Mouse (Mus musculus): Measurements from ENCODE around the gene Cpsf4.
"Not testable (repeated sequence)": the region's sequence is repeated elsewhere in the genome, so short reads cannot be mapped to it uniquely, and the experiment has no call there.

Gene Cpsf4

DNA sequence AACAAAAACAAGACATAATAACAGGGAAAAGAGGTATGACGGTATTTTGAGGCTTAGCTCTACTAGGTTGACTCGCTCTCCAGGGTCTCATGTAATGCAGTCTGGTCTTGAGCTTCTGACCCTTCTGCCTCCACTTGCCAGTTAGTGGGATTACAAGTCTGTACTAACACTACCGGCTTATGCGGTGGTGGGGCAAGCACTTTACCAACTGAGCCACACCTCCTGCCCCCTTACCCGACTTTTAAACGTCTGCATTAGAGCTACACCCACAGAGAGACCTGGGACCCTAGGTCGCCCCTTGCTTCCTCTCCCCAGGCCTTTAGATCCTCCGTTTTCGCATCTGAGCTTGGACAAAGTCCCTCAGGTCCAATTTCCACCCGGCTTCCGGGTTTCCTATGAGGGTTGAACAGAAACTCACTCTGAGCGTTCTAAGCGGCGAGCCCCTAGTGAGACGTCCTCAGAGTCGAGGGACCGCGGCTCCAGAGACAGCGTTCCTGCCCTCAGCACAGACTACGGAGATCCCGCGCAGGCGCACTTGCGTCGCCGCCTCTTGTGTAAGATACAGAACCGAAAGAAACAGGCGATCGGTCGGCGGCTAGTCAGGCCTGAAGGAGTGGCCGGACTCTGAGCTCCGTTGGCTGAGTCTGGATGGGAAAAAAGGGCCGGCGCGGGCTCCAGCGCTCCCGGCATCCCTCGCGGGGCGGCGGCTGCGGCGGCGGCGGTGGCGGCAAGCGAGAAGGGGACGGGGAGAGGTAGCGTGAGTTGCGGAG is at the start of gene Cpsf4, which contains the start of gene Ptcd1:
Gene Cpsf4 (plus strand): TSS at position 678 of the 770 bp plus-strand sequence.
Gene Ptcd1 (minus strand): TSS at position 573 of the 770 bp plus-strand sequence.
- peak; percentile 99 for DNase-seq

DNA sequence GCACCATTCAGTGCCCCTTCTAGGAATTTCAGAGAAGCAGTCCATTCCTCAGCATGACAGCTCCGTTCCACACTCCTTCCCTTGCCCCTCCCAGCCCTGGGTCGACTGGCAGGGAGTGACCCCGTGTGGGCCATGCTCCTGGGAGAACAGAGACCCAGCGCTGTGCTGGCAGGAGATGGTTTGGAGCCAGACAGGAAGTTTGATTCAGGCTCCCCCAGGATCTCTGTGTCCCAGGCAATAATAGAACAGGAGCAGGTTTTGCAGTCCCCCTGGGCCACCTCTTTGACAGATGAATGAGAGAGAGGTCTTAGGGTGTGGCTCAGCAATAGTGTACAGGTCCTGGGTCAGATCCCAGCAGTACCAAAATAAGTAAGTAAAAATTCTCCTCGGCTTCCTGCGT is 49.0 kb upstream of the Cpsf4 start:
- DNase-seq: no peak

DNA sequence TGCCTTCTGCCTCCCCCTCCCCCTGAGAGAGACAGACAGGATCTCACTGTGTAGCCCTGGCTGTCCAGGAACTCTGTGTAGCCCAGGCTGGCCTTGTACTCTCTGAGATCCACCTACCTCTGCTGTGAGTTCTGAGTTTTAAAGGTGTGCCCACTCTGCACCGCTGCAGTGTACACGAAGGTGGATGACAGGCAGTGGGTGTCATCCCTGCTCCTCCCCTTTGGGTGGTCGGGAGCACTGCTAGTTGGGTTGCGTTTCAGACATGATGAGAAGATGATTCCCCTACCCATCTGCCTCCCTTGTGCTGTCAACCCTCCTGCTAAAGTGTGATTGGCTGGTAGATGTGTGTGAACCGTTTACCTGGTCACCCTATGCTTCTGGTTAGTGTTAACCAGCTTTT is 48.6 kb upstream of the Cpsf4 start:
- no peak for DNase-seq

DNA sequence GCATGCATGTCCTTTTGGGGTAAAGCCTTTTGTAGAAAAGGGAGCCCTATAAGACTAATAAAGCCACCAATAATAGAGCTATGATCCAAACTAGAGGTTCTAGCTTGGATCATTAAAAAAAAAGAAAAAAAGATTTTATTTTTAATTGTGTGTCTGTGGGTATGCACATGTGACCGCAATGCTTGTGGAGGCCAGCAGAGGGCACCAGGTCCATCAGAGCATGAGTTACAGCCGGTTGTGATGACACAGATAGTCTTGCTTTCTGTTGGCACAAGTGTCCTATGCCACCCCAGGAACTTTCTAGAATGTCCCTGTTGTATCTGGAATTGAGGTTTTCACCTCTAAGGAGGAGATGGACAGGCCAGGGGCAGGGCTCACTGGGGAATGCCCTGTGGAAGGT is 47.6 kb upstream of the Cpsf4 start:
- no peak for DNase-seq

DNA sequence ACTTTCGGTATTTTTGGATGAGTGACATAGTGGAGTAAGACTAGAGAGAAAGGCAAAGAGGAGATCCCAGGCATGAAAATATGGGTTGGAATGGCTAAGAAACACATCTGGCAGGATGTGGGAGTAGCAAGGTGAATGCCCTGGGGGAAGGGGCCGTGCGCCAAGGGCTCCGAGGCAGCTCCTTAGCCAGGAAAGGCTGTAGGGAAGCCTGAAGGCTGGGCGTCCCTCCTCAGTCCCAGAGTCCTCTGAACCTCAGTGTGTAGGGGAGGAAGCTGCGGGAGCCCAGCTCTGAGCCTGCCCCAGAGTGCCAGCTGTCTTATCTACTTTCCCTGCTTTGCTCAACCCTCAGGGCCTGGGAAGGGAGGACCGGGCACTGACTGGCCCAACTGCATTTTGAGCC is 46.1 kb upstream of the Cpsf4 start:
- DNase-seq: no peak

DNA sequence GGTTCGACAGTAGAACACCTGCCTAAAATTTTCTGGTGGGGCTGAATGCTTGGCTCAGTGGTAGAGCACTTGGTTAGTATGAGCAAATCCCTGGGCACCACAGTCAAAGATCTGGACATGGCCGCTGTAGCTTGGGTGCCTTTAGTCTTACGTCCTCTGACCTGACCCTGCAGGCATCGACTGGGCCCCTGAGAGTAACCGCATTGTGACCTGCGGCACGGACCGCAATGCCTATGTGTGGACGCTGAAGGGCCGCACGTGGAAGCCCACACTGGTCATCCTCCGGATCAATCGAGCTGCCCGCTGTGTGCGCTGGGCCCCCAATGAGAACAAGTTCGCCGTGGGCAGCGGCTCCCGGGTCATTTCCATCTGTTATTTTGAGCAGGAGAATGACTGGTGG is 43.6 kb upstream of the Cpsf4 start:
- DNase-seq: peak in 1 of 2 experiments; percentile 19

DNA sequence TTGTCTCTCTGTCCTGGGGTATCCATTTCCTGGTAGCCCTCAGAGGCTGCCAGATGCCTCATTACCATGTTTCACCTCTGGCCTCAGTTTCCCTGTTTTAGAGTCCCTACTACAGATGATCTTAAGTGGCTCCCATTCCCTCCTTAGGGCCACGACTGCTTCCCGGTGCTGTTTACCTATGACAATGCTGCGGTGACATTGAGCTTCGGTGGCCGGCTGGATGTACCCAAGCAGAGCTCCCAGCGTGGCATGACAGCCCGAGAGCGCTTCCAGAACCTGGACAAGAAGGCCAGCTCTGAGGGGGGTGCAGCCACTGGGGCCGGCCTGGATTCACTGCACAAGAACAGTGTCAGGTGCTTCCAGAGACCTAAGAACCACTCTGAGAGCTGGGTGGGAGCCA is 40.4 kb upstream of the Cpsf4 start:
- DNase-seq: no peak

DNA sequence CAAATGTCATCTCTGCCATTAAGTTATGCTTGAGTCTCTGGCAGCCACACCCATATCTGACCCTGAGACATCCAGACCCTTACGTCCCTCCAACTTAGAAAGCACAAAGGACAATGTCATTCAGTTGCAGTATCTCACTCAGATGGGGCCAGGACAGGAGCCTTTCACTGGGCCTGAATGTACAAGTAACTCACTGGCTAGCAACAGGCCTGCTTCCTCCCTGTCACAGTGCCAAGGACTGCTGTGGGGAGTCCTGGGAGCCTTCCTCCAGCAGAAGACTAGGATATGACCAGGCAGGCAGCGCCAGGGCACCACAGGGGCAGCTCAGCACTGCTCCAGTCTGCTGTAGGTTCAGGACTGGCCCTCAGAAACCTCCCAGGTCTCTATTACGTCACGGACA is 37.9 kb upstream of the Cpsf4 start:
- no peak for DNase-seq

DNA sequence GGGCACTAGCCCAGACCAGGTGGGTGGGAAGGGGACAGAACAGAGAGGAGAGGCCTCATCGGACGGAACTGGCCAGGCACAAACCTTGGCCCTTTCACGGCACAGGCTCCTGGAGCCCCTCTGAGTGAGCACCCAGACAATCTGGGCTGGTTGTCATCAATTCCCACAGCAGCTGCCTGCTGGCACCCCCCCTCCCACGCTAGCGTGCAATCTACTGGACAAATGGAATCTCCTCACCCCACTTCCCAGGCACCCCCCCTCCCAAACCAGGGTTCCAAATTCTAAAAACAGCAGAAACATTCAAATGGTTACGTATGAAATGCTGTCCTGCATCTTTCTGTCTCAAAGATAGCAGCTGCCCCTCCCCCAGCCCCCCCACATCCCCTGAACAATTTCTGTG is 37.2 kb upstream of the Cpsf4 start:
- DNase-seq: not testable (repeated sequence)

DNA sequence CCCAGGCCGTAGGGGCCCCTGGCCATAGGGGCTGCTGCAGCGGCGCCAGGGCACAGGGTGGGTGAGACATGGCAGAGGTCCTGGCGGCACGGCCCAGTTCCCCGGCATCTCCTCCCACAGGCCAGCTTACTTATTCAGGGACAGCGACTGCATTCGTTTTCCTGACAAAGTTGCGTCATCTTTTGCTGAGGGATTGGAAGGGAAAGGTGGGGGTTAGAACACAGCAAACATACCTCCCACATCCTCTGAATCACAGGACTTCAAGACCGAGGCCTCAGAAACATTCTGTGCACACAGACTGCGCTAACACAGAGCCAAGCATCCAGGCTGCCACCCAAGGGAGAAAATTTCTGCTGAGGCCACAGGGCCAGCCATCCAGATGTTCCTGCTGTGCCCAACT is 36.8 kb upstream of the Cpsf4 start:
- DNase-seq: no peak

DNA sequence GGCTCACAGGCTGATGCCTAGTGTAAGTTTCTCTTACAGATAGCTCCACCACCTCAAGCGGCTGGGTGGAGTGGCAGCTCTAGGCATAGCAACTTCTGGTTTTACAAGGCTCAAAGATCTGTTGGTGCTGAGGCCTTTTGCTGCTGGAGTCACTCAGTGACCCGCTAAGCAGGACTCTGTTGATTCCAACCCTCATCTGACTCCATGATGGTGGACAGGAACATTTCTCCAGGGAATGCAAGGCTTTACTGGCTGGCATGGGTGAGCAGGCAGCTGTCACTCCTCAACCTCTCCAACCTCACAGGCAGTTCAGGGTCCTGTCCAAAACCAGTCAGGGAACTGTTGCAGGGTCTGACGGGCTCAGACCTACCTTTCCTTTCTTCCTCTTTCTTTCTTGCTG is 36.0 kb upstream of the Cpsf4 start:
- DNase-seq: no peak

DNA sequence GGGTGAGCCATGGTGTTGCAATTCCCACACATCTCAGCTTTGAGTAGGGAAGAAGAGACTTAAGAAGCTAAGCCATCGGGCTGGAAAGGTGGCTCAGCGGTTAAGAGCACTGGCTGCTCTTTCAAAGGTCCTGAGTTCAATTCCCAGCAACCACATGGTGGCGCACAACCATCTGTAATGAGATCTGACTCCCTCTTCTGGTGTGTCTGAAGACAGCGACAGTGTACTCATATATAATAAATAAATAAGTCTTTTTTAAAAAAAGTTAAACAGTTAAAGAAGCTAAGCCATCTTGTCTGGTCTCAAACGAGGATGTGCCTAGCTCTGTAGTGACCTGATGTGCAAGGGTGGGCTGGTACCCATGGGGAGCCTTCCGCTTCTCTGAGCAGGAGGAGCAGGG is 33.7 kb upstream of the Cpsf4 start:
- DNase-seq: not testable (repeated sequence)

DNA sequence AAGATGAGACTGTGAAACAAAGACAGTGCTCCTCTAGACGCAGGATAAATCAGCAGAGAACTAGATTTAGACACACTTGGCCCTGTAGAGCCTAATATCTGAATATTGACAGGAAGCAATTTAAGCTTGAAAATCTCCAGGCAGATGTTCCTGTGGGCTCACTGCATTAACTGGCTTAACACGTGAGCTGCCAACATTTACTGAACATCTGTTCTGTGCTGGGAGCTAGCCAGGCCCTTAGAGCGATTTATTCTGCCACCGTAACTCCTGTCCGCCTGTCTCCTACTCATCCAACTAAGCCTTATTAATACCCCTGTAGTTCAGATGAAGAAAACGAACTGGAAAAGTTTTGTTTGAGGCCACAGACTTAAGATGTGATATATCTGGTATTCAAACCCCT is 28.2 kb upstream of the Cpsf4 start:
- no peak for DNase-seq

DNA sequence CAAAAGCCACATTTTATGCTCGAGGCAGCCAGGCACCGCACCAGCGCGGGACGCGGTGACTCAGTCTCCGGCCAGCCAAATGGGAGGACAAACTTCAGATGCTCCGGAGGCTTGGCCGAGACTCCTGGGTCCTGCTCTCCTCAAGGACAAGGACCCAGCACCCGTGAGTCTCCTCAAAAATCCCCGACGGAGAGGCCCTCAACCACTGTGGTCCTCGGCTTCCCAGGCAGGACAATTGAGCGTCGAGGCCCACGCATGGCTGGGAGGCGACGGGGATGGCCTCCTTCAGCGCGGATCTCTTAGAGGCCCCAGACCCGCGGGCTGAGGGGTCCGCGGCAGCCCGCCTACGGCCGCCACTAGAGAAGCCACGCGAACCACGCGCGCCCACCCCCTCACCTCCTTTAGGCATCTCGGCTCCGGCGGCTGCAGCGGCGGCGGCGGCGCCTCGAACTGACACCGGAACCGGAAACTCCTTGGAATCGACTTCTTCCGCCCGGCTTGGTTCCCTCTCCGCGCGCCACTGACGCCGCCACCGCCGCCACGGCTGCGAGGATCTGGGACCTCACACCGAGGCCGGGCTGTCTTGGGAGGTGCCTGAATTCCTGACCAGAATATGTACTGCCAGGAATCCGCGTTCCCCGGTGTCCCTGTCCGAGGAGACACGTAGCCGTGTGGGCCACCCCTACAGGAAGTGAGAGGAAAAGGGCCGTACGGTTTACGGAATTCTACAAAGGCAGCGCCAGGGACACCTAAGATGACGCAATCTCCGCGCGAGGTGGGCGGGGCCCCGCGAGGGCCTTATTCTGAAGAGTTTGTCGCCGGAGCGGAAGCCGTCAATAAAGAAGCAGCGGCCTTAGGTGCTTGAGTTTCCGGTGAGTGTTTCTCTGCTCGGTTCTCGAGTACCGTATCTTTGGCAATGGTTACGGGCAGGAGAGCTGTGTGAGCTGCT is 27.2 kb upstream of the Cpsf4 start, which contains the start of the genes Pdap1 and Bud31:
Gene Pdap1 (minus strand): TSS at position 668 of the 949 bp plus-strand sequence.
Gene Bud31 (plus strand): TSS at position 792 of the 949 bp plus-strand sequence.
- peak; percentile 96 for DNase-seq

DNA sequence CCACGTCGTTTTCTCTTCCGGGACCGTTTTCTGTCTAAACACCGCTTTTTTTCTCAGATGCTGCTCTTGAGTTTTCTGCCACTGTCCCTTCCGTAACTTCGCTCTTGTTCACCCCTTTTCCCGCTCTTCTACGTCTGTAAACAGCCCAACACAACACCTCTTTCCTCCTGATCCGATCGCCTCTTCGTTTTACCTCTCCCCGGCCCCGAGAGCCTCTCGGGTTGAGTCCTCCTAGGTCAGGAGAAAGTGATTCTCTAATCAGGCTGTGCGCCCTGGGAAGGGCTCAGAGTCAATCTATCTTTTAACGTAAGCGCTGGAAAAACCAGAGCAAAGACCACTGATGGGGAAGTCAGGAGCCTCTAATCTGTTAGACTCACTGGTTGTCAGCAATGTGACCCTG is 26.4 kb upstream of the Cpsf4 start:
- no peak for DNase-seq

DNA sequence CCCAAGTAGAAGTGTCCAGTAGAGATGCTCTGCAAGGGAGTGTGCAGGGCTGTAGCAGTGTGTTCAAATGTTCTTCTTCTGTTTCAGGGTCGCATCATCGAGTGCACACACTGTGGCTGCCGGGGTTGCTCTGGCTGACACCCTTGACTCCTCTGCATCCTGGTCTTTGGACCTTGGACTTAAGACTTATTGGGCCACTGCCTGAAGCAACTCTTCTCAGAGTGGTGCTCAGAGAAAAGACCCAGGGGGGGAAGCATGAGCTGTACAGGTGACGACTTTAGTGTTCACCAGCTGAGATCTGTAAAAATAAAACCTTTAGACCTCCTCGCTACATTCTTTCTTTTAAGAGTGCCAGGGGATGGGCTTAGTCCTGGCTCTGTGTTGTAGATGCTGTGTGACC is 19.3 kb upstream of the Cpsf4 start:
- no peak for DNase-seq

DNA sequence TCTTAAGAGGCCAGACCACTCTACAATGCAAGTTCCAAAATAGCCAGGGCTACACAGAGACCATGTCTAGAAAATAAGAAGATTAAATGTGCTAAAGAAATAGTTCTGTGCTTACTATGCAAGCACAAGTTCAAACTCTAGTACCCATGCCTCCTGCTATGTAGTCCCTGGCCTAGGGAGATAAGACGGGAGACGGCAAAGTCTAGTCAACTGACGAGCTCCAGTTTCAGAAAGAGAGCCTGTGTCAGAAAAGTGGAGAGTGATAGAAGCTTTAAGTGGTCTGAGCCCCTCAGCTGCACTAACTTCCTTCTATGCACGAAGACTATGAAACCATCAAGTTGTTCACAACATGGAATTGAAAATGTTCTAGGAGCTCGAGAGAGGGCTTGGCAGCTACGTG is 17.7 kb upstream of the Cpsf4 start:
- DNase-seq: no peak

DNA sequence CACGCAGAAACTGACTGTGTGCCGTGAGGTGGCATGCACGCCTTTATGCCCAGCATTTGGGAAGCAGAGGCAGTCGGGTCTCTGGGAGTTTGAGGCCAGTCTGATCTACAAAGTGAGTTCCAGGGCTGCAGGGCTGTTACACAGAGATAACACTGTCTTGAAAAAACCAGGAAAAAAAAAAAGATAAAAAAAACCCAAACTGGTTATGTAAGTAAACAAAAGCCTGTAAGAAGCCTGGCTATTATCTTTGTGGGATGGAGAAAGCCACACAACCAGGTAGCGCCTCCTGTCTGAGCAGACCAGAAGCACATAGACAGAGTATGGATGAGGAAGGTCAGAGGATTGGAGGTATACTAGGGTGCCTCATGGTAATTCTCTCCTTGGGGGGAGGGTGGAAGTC is 14.3 kb upstream of the Cpsf4 start:
- DNase-seq: no peak

DNA sequence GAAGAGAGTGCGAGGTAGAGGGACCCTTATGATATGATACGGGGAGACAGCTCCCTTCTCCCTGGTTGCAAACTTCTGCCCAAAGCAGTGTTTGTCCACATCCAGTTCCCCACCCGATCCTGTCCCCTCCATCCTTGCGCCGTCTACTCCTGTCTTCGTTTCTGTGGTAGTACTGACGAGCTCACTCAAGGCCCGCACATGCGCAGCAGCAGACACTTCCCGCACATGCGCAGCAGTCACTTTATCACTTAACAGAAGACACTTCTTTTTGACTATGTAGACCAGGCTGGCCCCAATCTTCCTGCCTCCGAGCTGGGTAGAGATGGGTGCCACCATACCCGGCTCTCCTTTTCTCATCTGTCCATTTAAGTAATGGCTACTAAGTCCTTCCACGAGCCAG is 5.7 kb upstream of the Cpsf4 start:
- DNase-seq: no peak

DNA sequence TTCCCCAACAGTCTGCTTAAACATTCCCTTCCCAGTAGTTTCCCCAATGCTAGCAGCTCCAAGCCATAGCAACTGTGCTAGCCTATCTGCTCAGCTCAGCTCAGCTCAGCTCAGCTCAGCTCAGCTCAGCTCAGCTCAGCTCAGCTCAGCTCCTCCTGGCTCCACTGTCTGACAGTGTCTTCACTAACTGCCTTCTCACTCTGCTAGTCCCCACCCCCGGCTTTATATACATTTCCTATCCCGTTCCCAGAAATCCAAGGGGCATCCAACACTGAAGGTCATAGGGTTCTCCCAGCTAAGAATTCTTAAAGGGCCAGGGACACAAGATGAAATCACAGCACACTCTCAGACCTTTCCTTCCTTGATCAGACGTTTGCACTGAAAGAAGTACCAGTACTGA is 2.3 kb upstream of the Cpsf4 start:
- DNase-seq: no peak

DNA sequence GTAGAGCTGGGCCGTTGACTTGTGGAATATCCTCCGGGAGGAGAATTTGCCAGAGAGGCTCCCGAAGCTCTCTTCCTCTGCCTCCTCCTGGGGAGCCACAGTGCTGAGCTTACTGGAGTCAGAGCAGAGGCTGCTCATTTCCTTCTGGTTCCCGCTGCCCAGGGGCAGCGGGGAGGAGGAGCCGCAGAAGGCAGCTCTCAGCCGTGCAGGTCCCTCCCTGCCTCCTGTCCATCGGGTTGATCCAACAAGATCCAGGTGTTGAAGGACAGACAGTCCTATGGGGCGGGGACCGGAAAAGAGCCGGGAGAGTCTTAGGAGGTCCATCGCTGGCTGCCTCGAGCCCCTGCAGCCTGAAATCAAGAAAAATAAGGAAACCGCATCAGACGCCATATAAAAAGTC is 1.8 kb upstream of the Cpsf4 start:
- DNase-seq: no peak

DNA sequence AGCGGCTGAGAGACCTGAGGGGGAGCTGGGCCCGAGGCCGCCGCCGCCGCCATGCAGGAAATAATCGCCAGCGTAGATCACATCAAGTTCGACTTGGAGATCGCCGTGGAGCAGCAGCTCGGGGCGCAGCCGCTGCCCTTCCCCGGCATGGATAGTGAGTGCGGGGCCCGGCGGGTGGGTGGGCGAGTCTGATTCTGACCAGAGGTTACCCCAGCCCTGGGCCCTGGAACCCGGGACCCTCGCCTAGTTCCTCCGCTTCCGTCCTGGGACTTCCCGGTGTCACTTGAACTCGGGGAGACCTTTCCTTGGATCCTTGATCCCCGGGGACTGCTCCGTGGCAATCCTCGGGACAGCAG is 271 bp downstream of the Cpsf4 start:
- no peak for DNase-seq

DNA sequence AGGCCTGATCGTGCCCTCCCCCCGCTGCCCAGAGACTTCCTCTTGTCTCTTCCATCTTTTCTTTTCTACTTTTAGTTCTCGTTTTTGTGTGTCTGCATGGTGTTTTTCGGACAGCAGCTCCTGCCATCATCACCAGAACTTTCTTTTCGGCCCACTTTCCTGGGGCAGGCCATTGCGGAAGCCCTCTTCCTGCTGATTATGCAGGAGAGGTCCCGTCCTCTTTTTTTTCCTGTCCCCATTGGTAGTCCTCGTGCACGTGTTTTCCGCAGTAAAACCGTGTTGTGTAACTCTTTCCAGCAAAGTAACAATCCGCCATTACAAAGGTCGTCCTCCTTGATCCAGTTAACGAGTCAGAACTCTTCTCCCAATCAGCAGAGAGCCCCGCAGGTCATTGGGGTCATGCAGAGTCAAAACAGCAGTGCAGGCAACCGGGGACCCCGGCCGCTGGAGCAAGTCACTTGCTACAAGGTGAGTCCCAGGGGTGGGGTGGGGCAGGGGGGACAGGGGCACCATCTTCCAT is 11.5 kb downstream of the Cpsf4 start:
- peak in 1 of 2 experiments; percentile 18 for DNase-seq

DNA sequence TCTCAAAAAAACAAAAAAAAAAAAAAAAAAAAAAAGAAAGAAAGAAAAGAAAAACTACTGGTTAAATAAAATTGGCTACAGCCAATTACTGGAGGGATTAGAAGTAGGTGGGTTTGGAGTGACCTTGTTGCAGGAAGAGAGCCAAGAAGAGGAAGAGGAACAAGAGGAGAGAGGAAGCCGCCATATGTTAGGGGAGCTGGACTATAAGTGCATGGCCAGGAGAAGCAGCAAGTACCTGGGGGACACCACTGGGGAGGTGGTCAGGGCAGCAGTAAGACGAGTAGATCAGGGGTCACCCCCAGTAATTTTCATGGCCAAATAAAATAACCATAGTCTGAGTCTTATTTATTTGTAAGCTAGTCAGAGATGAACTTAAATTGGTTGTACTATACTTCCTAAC is 18.2 kb downstream of the Cpsf4 start:
- DNase-seq: no peak
